Mouse (Mus musculus) CD4-positive, CD25-positive, alpha-beta regulatory T cell, adult 2 months (primary cell): Measurements from ENCODE around the gene Olfr161.
"Not testable (repeated sequence)": the region's sequence is repeated elsewhere in the genome, so short reads cannot be mapped to it uniquely, and the experiment has no call there.

Experiments used
- DNase-seq: peaks from one replicate; pipeline ENCODE4 v3.0.0-alpha.2; 2012; ENCODE audit warnings: low read depth, low spot score

Gene Olfr161

GRCm38 (mm10) chr16:3590691-3591090 lies at the start of gene Olfr161:
Gene Olfr161 (plus strand): TSS chr16:3591042.
- no peak for DNase-seq

GRCm38 (mm10) chr16:3563553-3563952 lies 27.3 kb upstream of the Olfr161 start:
- no peak for DNase-seq

GRCm38 (mm10) chr16:3577658-3578057 lies 13.2 kb upstream of the Olfr161 start:
- DNase-seq, result not testable (repeated sequence)

GRCm38 (mm10) chr16:3578227-3578848 lies 12.5 kb upstream of the Olfr161 start:
- DNase-seq, result not testable (repeated sequence)

GRCm38 (mm10) chr16:3631376-3631775 lies 40.5 kb downstream of the Olfr161 start:
- DNase-seq, result not testable (repeated sequence)

GRCm38 (mm10) chr16:3632572-3633361 lies 41.9 kb downstream of the Olfr161 start:
- DNase-seq, result peak; percentile 9
